Mouse (Mus musculus): ENCODE results near the gene Jup. TPM values are rescaled to one million over a fixed set of nuclear protein-coding genes. Genes with fewer than 3 reads are reported as not detected.
A peak's percentile ranks its signal among the peaks of the same experiment; 100 is the strongest.

The Jup gene
- polyA plus RNA-seq, 1 experiment from 2014 or later = 234 TPM

DNA sequence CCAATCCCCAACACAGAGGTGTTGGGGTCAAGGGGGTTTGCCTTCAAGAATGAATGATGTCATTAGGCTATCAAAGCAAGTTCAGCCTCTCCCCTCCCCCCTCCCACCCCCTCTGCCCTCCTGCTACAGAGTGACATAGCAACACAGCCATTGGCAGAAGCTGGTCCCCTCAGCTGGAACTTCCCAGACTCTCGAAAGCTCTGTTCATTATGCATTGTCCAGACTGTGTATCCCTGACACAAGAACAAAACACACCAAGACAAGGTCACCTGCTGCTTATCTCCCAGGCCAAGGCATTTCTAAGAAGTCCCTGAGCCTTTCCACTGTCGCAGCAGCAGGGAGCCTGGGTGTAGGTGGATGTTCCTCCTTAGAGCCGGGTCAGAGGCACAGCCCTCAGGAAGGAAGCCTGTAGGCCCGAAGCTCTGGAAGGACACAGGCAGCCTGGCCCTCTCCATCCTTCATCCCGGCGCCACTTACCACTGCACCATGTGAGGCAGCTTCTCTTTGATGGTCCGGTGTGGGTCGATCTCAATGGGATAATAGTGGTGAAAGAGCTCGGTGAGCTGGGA lies 38.2 kb upstream of the Jup start:
- ATAC-seq (ENCODE audit: low FRiP score, low TSS enrichment) (no peak), DNase-seq (ENCODE audit: low spot score) (no peak)
- Histone ChIP-seq H3K4me3 (ENCODE audit: low read depth, low read length) (no peak overlapping the region), H3K27me3 (ENCODE audit: control insufficient read depth, insufficient read depth, low read length) (no peaks in the 10 kb centered on the region), H3K36me3 (ENCODE audit: control insufficient read depth, insufficient read depth, low read length) (peaks cover 11% of the 10 kb centered on the region), H3K27ac (replicated peaks) (no peak overlapping the region), H3K4me2 (replicated peaks; ENCODE audit: low read depth) (no peak overlapping the region), H3K9ac (ENCODE audit: low read length) (no peak overlapping the region), H3K4me1 (replicated peaks; ENCODE audit: control insufficient read depth, insufficient read depth) (peaks cover 4% of the 10 kb centered on the region; the same call in 1 of the 2 replicates), H3K9me3 (ENCODE audit: control insufficient read depth, low read length) (no peaks in the 10 kb centered on the region)
- TF ChIP-seq CTCF (IDR thresholded peaks at IDR 0.05; ENCODE audit: low read depth) (no peak), EP300 (optimal IDR thresholded peaks at IDR 0.05) (no peak)
- WGBS = 82% methylated on average over 9 of the region's 9 CpGs

DNA sequence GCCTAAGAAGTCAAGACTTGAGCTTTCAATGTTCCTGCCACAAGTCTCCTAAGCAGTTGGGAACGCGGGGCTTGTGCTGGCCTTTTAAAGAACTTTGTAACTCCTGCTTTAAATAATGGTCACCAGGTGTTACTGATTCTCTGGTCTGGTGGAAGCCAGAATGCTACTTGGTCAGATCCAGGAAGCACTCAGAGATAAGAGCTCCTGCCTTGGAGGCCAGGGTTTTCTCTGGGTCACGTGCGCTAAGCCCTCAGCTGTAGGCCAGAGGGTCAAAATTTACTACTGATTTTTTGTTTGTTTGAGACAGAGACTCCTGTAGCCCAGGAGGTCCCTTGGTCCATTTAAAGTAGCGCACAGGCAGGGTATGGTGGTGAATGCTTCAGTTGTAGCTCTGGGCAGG lies 34.4 kb upstream of the Jup start:
- H3K36me3 ChIP-seq (ENCODE audit: control insufficient read depth, insufficient read depth, low read length) = peaks cover 11% of the 10 kb centered on the region
- H3K4me2 ChIP-seq (replicated peaks; ENCODE audit: low read depth) = no peak overlapping the region
- no peaks in the 10 kb centered on the region for H3K9me3 ChIP-seq (ENCODE audit: control insufficient read depth, low read length)
- no peak overlapping the region for H3K9ac ChIP-seq (ENCODE audit: low read length)
- no peak; the same call in 1 of the 2 replicates for ATAC-seq (ENCODE audit: low FRiP score, low TSS enrichment)
- TF ChIP-seq CTCF (IDR thresholded peaks at IDR 0.05; ENCODE audit: low read depth) (no peak), EP300 (optimal IDR thresholded peaks at IDR 0.05) (no peak)
- H3K27me3 ChIP-seq (ENCODE audit: control insufficient read depth, insufficient read depth, low read length) = no peaks in the 10 kb centered on the region
- H3K4me1 ChIP-seq (replicated peaks; ENCODE audit: control insufficient read depth, insufficient read depth) = no peaks in the 10 kb centered on the region
- H3K4me3 ChIP-seq (ENCODE audit: low read depth, low read length) = no peak overlapping the region
- WGBS = 87% methylated on average over 5 of the region's 5 CpGs
- H3K27ac ChIP-seq (replicated peaks) = no peak overlapping the region
- no peak for DNase-seq (ENCODE audit: low spot score)

DNA sequence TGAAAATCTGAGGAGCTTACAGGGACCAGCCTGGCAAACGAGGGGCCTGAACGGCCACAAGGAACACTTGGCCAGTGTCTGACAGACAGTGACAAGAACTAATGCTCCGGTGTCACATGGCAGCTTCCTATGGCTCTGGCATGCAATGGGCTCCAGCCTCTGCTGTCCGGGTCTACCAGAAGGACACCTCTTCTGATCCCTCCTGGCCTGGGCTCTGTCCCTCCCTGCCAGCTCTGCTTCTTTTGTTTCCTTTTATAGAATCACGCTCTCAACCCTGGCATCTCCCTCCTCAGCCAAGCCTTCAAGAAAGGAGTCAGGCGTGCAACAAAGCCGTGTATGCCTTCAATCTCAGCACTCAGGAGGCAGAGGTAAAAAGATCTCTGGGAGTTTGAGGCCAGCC lies 32.5 kb upstream of the Jup start:
- Histone ChIP-seq H3K4me1 (replicated peaks; ENCODE audit: control insufficient read depth, insufficient read depth) (no peaks in the 10 kb centered on the region), H3K9me3 (ENCODE audit: control insufficient read depth, low read length) (no peaks in the 10 kb centered on the region), H3K4me3 (ENCODE audit: low read depth, low read length) (no peak overlapping the region), H3K9ac (ENCODE audit: low read length) (no peak overlapping the region), H3K27ac (replicated peaks) (peak overlapping the region; percentile 70), H3K36me3 (ENCODE audit: control insufficient read depth, insufficient read depth, low read length) (peaks cover 2% of the 10 kb centered on the region; the same call in 1 of the 2 replicates), H3K4me2 (replicated peaks; ENCODE audit: low read depth) (no peak overlapping the region), H3K27me3 (ENCODE audit: control insufficient read depth, insufficient read depth, low read length) (no peaks in the 10 kb centered on the region)
- DNase-seq (ENCODE audit: low spot score) (no peak), ATAC-seq (ENCODE audit: low FRiP score, low TSS enrichment) (no peak)
- TF ChIP-seq EP300 (optimal IDR thresholded peaks at IDR 0.05) (no peak), CTCF (IDR thresholded peaks at IDR 0.05; ENCODE audit: low read depth) (no peak)
- WGBS = 70% methylated on average over 7 of the region's 7 CpGs

DNA sequence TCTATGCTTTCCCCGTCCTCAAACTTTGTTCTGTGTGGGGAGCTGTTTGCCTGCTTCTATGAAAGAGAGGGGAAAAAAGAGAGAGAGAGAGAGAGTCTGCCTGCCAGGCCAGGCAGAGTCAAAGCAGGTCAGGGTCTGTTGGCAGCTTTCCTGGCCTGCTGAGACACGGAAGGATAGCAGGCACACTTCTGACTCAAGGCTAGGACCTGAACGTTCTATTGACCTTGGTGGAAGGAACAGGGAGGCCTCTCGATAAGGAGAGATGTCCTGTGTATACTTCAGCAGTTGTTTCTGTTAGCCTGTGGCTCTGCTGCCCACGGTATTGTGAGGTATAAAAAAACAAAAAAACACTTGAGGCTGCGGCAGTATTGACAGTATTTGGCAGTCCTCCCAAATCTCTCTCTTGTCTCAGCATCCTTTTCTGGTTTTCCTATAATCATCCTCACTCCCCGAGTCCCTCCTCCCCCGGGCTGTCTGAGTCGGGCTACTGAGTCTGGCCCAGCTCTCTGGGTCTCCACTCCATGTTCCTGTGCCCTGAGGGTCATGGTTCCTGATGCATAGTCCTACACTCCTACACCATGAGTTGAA lies 31.1 kb upstream of the Jup start:
- ATAC-seq (ENCODE audit: low FRiP score, low TSS enrichment) (no peak), DNase-seq (ENCODE audit: low spot score) (no peak)
- whole genome bisulfite sequencing = 41% methylated on average over 9 of the region's 9 CpGs

DNA sequence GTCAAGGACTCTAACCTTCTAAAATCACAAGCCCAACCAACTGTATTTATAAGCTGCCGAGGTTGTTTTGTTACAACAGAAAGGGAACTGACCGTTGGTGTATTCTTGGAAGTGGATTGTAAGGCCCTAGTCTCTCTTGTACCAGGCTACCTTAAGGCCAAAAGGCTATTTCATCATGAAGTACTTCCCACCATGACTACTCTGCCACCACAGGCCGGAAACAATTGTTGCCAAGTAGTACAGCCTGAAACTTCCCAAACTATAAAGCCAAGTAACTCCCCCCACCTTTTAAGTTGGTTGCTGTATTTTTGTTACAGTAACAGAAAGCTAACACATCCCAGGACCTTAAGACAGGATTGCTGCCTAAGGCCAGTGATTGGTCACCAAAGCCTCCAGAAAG lies 29.3 kb upstream of the Jup start:
- H3K4me1 ChIP-seq (replicated peaks; ENCODE audit: control insufficient read depth, insufficient read depth) = no peaks in the 10 kb centered on the region
- DNase-seq (ENCODE audit: low spot score) (no peak), ATAC-seq (ENCODE audit: low FRiP score, low TSS enrichment) (no peak)
- H3K27me3 ChIP-seq (ENCODE audit: control insufficient read depth, insufficient read depth, low read length) = no peaks in the 10 kb centered on the region
- no peaks in the 10 kb centered on the region for H3K9me3 ChIP-seq (ENCODE audit: control insufficient read depth, low read length)
- no peaks in the 10 kb centered on the region; the same call in 1 of the 2 replicates for H3K36me3 ChIP-seq (ENCODE audit: control insufficient read depth, insufficient read depth, low read length)
- TF ChIP-seq CTCF (IDR thresholded peaks at IDR 0.05; ENCODE audit: low read depth) (no peak), EP300 (optimal IDR thresholded peaks at IDR 0.05) (no peak)
- H3K4me2 ChIP-seq (replicated peaks; ENCODE audit: low read depth) = no peak overlapping the region
- H3K9ac ChIP-seq (ENCODE audit: low read length) = no peak overlapping the region
- H3K27ac ChIP-seq (replicated peaks) = no peak overlapping the region
- H3K4me3 ChIP-seq (ENCODE audit: low read depth, low read length) = no peak overlapping the region
- WGBS = 76% methylated on average over 3 of the region's 3 CpGs

More for the DNA sequence above, 31.1 kb upstream of the Jup start:
- Histone ChIP-seq H3K9ac (ENCODE audit: low read length) (0 out of 2 replicates have a peak overlapping the region, but pooled peaks have one; percentile 35), H3K27ac (replicated peaks) (peak overlapping the region; percentile 49; the same call in 1 of the 2 replicates), H3K4me3 (ENCODE audit: low read depth, low read length) (no peak overlapping the region), H3K4me1 (replicated peaks; ENCODE audit: control insufficient read depth, insufficient read depth) (no peaks in the 10 kb centered on the region), H3K27me3 (ENCODE audit: control insufficient read depth, insufficient read depth, low read length) (no peaks in the 10 kb centered on the region), H3K36me3 (ENCODE audit: control insufficient read depth, insufficient read depth, low read length) (peaks cover 2% of the 10 kb centered on the region), H3K4me2 (replicated peaks; ENCODE audit: low read depth) (no peak overlapping the region), H3K9me3 (ENCODE audit: control insufficient read depth, low read length) (no peaks in the 10 kb centered on the region)
- TF ChIP-seq EP300 (optimal IDR thresholded peaks at IDR 0.05) (no peak), CTCF (IDR thresholded peaks at IDR 0.05; ENCODE audit: low read depth) (no peak)

DNA sequence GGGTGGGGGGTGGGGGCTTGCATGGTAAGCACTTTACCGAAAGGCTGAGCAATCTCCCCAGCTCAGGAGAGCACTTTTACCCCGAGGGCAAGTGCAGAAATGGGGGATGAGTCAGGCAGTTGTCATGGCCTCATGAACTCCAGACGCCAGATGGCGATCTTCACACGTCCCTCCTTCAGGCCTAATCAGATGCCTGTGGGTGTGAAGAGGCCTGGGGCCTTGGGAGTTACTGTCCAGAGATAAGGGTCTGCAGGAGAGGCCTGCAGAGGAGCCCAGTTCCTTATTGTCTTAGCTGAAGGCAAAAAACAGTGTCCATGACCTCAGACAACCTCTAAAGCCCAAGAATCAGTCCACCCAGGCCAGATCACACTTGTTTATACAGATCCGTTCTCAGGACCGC lies 28.3 kb upstream of the Jup start:
- no peaks in the 10 kb centered on the region; the same call in 1 of the 2 replicates for H3K36me3 ChIP-seq (ENCODE audit: control insufficient read depth, insufficient read depth, low read length)
- TF ChIP-seq CTCF (IDR thresholded peaks at IDR 0.05; ENCODE audit: low read depth) = peak; percentile 83
- TF ChIP-seq EP300 (optimal IDR thresholded peaks at IDR 0.05) = no peak
- H3K4me2 ChIP-seq (replicated peaks; ENCODE audit: low read depth) = no peak overlapping the region
- ATAC-seq (ENCODE audit: low FRiP score, low TSS enrichment) = 0 out of 2 replicates have a peak, but pooled peaks have one; percentile 33
- DNase-seq (ENCODE audit: low spot score) = peak; percentile 55
- no peaks in the 10 kb centered on the region for H3K9me3 ChIP-seq (ENCODE audit: control insufficient read depth, low read length)
- 18% methylated on average over 7 of the region's 7 CpGs for WGBS
- H3K27me3 ChIP-seq (ENCODE audit: control insufficient read depth, insufficient read depth, low read length) = no peaks in the 10 kb centered on the region
- H3K9ac ChIP-seq (ENCODE audit: low read length) = no peak overlapping the region
- no peaks in the 10 kb centered on the region for H3K4me1 ChIP-seq (replicated peaks; ENCODE audit: control insufficient read depth, insufficient read depth)
- 0 out of 2 replicates have a peak overlapping the region, but pooled peaks have one; percentile 5 for H3K27ac ChIP-seq (replicated peaks)
- H3K4me3 ChIP-seq (ENCODE audit: low read depth, low read length) = no peak overlapping the region
